Mouse (Mus musculus) neural tube, embryonic 14.5 days (tissue): Measurements from ENCODE around the gene Grin1. TPM values are rescaled to one million over a fixed set of nuclear protein-coding genes. Genes with fewer than 3 reads are reported as not detected.

ENCODE experiments used
- ATAC-seq: fragments of 200-750 bp; cut with Nextera tagmentation; 2 replicates; pipeline ENCODE4 v1.8.0; 2017; ENCODE audit warnings: low read depth, mild to moderate bottlenecking, moderate TSS enrichment, moderate library complexity
- H3K27ac ChIP-seq: fragments of 300-500 bp; sonication (generic); 2 replicates; pipeline ENCODE4 v1.5.1; 2014; ENCODE audit warnings: low read depth, mild to moderate bottlenecking, control low read depth, low read length, moderate library complexity, mixed read lengths
- H3K27me3 ChIP-seq: fragments of 300-500 bp; sonication (generic); 2 replicates; pipeline ENCODE4 v1.6.1; 2014; ENCODE audit warnings: low read length; ENCODE audit not compliant: control insufficient read depth, insufficient read depth
- H3K36me3 ChIP-seq: fragments of 300-500 bp; sonication (generic); 2 replicates; pipeline ENCODE4 v1.6.1; 2014; ENCODE audit warnings: low read length, mixed read lengths; ENCODE audit not compliant: control insufficient read depth, insufficient read depth
- H3K4me1 ChIP-seq: fragments of 300-500 bp; sonication (generic); 2 replicates; pipeline ENCODE4 v1.6.1; 2014; ENCODE audit warnings: low read length; ENCODE audit not compliant: control insufficient read depth, insufficient read depth
- H3K4me2 ChIP-seq: fragments of 300-500 bp; sonication (generic); 2 replicates; pipeline ENCODE4 v1.6.1; 2014; ENCODE audit warnings: mild to moderate bottlenecking, low read depth, low read length, control low read depth
- H3K4me3 ChIP-seq: fragments of 300-500 bp; sonication (generic); 2 replicates; pipeline ENCODE4 v1.5.1; 2014; ENCODE audit warnings: low read depth, low read length, control low read depth, mixed read lengths
- H3K9ac ChIP-seq: fragments of 300-500 bp; sonication (generic); replicated peaks from 2 replicates; pipeline ENCODE4 v1.6.1; 2014; ENCODE audit warnings: low read depth, mild to moderate bottlenecking, control low read depth, low read length, mixed read lengths
- H3K9me3 ChIP-seq: fragments of 300-500 bp; sonication (generic); 2 replicates; pipeline ENCODE4 v1.6.1; 2016; ENCODE audit warnings: low read length; ENCODE audit not compliant: control insufficient read depth
- WGBS: fragments of 180-500 bp; shearing (Covaris S2); extraction: QIAGEN DNeasy Blood & Tissue Kit; methylation state at CpG from one replicate; pipeline ENCODE4 v1.1.7; 2014; 5-methylcytosine and 5-hydroxymethylcytosine counted together
- polyA plus RNA-seq: library from polyadenylated mRNA; unstranded; fragments of >200 nt; fragmentation: Nextera tagmentation; extraction: Ambion mirVana; gene quantifications from 2 replicates; pipeline ENCODE4 v1.2.1, GENCODE M21; 2014

Grin1 gene
- polyA plus RNA-seq, 1 experiment from 2014 or later = 89.4 TPM

DNA sequence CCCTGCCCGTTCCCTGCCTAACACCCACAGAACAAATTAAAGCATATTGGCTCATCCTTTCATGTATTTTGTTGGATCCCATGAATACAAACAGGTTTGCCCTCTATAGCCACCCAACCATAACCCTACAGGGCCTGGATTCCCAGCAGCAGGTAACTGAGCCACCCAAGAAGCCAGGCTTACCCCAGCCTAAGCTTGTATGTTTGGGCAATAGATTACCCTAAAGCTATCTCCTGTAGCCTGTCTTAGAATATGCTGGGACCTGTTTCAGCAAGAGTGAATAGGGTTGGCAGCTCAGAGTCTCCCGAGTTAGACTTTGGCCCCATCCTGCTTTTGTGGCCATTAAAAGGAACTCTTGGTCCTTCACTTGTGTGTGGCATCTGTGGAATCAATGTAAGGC is 33.4 kb downstream of the Grin1 start:
- Histone ChIP-seq H3K9ac (no peak overlapping the region), H3K4me3 (no peak overlapping the region), H3K4me2 (no peak overlapping the region), H3K36me3 (peaks cover 35% of the 10 kb centered on the region), H3K27ac (no peak overlapping the region), H3K4me1 (peaks cover 7% of the 10 kb centered on the region), H3K9me3 (no peaks in the 10 kb centered on the region), H3K27me3 (peaks cover 25% of the 10 kb centered on the region)
- 98% methylated on average over 2 of the region's 2 CpGs for WGBS
- no peak for ATAC-seq

DNA sequence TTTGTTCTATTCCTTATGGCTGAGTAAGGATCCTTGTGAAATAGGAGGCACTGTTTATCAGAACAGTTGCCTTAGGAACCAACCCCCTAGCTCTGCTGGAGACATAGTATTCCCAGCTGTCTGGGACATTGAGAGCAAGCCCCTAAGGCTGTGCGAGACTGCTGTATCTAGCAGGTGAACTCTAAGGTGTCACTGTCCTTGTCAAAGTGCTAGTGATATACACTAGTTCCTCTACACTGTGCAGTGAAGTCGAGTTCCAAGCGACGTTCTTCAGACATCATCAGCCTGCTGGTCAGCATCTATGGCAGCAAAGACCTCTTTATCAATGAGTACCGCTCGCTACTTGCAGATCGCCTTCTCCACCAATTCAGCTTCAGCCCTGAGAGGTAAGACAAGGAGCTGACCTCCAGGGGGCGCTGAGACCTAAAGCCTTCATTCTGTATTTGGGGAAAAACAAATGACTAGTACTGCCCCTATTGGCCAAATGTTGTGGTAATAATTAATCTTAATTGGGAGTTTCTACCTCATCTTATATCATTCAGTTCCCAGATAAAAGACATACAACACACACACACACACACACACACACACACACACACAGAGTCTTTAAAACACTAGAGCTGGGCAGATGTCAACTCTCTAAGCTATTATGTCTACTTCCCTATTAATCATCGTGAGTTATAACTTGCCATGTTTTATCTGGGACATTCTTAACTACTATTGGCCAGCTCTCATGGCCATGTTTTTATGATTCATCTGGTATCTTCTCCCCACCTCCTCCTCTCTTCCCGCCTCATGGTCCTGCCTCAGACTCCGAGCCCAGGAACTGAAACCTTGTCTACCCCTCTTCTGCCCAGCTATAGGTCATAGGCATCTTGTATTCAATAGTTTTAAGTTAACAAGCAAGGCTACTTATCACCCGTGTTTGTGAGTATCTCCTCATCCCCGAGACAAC is 39.8 kb downstream of the Grin1 start:
- peak; percentile 50; the same call in 1 of the 2 replicates for ATAC-seq
- H3K27me3 ChIP-seq = no peaks in the 10 kb centered on the region
- no peak overlapping the region for H3K9ac ChIP-seq
- H3K9me3 ChIP-seq = no peaks in the 10 kb centered on the region
- no peak overlapping the region for H3K4me2 ChIP-seq
- H3K27ac ChIP-seq = no peak overlapping the region
- WGBS = 69% methylated on average over 13 of the region's 13 CpGs
- no peak overlapping the region for H3K4me3 ChIP-seq
- peaks cover 71% of the 10 kb centered on the region for H3K36me3 ChIP-seq
- H3K4me1 ChIP-seq = no peaks in the 10 kb centered on the region

DNA sequence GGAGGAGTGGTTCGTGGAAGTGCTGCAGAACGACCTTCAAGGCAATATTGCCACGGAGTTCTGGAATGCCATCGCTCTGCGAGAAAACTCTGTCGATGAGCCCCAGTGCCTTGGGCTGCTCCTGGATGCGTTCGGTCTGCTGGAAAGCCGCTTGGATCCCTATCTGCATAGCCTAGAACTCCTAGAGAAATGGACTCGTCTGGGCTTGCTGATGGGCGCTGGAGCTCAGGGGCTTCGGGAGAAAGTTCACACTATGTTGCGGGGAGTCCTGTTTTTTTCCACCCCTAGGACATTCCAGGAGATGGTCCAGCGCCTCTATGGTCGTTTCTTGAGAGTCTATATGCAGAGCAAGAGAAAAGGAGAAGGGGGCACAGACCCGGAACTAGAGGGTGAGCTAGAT is 46.0 kb downstream of the Grin1 start:
- peaks cover 22% of the 10 kb centered on the region for H3K4me1 ChIP-seq
- no peak overlapping the region; the same call in 1 of the 2 replicates for H3K27ac ChIP-seq
- H3K4me2 ChIP-seq = peak overlapping the region; percentile 95
- H3K36me3 ChIP-seq = peaks cover 45% of the 10 kb centered on the region
- WGBS = 45% methylated on average over 16 of the region's 16 CpGs
- no peaks in the 10 kb centered on the region for H3K9me3 ChIP-seq
- H3K4me3 ChIP-seq = peak overlapping the region; percentile 86
- no peaks in the 10 kb centered on the region for H3K27me3 ChIP-seq
- ATAC-seq = 0 out of 2 replicates have a peak, but pooled peaks have one; percentile 1
- peak overlapping the region; percentile 76 for H3K9ac ChIP-seq

DNA sequence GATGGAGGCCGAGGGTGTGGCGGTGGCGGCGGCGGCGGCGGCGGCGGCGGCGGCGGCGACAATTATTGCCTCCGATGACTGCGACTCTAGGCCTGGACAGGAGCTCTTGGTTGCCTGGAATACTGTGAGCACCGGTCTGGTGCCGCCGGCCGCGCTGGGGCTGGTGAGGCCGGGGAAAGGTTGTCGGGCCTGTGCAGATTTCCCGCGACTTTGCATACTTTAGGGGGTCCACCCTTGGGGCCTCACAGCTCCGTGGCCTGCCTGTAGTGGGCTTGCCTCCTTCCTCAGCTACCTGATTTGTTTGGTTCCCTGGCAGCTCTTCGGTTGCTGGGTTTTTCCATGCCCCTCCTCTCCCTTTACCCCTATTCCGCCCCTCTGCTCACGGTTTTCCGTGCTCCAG is 46.5 kb downstream of the Grin1 start:
- Histone ChIP-seq H3K36me3 (peaks cover 42% of the 10 kb centered on the region), H3K9me3 (no peaks in the 10 kb centered on the region), H3K9ac (peak overlapping the region; percentile 76), H3K27me3 (no peaks in the 10 kb centered on the region), H3K4me1 (peaks cover 27% of the 10 kb centered on the region), H3K4me3 (peak overlapping the region; percentile 86), H3K27ac (peak overlapping the region; percentile 64), H3K4me2 (peak overlapping the region; percentile 95)
- WGBS = 0% methylated on average over 27 of the region's 29 CpGs
- peak; percentile 54 for ATAC-seq

DNA sequence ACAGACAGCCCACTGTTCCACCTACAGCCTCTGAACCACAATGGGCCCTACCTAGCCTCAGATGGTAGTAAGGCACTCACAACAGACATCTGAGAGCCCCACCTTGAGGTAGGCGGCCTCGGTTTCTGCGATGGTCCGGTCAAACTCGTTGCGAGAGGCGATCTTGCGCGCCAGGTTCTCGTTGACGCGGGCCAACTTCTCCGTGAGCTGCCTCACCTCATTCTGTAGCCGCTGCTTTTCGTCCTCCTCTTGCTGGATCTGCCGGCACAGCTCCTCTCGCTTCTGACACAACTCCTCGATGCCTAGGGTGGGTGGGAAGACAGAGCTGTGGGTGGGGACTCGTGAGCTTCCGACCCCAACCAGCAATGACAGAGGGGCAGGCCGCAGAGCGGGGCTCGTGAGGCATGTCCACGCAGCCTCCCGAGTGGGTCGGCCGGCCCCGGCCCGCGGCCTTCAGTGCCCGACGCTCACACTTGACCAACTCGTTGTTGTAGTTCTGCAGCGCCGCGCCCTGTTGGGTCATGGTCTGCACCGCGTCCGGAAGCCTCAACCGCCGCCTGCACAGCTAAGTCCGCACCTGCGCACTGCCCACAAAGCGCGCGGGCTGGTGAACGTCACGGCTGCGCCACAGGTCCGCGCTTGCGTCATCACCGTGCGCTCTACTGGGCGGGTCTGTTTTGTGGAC is 47.0 kb downstream of the Grin1 start, which contains the start of the genes Ssna1 and Anapc2:
TSS of gene Ssna1 (minus strand) at position 612 of the 685 bp plus-strand sequence.
TSS of gene Anapc2 (plus strand) at position 652 of the 685 bp plus-strand sequence.
- H3K36me3 ChIP-seq = peaks cover 36% of the 10 kb centered on the region
- no peaks in the 10 kb centered on the region for H3K27me3 ChIP-seq
- peaks cover 32% of the 10 kb centered on the region for H3K4me1 ChIP-seq
- under 1% methylated on average over 53 of the region's 55 CpGs for WGBS
- peak within 1 kb of the TSS; percentile 86 for H3K4me3 ChIP-seq
- peak within 1 kb of the TSS; percentile 95 for H3K4me2 ChIP-seq
- H3K9ac ChIP-seq = peak within 1 kb of the TSS; percentile 76
- ATAC-seq = peak; percentile 95
- no peaks in the 10 kb centered on the region for H3K9me3 ChIP-seq
- peak within 1 kb of the TSS; percentile 82 for H3K27ac ChIP-seq

DNA sequence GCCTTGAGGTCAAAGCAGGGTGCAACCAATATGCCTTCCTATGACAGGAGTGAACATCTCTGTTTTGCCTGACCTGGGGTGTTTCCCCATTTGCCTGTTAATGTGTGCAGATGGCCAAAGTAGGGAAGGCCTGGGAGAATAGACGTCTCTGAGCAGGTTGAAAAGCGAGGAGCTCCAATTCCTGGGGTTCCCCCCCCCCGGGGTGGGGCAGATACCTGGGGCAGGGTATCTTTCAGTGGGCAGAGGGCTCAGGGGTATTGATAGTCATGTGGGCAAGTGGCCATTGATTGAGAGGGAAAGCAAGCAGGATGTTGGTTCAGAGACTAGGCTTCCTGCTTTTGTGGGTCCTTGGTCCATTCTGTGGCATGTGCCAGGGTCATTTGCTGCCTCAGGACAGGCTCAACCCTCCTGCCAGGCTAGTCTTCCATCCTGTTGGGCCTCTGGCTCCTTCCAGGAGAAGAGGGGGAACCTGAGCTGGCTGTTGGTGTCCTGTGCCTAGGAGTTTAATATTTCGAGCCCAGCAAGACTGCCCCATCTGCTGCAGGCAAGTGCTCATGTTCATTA is 51.2 kb downstream of the Grin1 start:
- peaks cover 60% of the 10 kb centered on the region for H3K4me1 ChIP-seq
- H3K4me3 ChIP-seq = no peak overlapping the region
- H3K9me3 ChIP-seq = no peaks in the 10 kb centered on the region
- H3K4me2 ChIP-seq = peak overlapping the region; percentile 11; the same call in 1 of the 2 replicates
- WGBS = 73% methylated on average over 4 of the region's 4 CpGs
- peaks cover 16% of the 10 kb centered on the region for H3K36me3 ChIP-seq
- no peaks in the 10 kb centered on the region for H3K27me3 ChIP-seq
- no peak overlapping the region for H3K27ac ChIP-seq
- ATAC-seq = no peak
- H3K9ac ChIP-seq = no peak overlapping the region

DNA sequence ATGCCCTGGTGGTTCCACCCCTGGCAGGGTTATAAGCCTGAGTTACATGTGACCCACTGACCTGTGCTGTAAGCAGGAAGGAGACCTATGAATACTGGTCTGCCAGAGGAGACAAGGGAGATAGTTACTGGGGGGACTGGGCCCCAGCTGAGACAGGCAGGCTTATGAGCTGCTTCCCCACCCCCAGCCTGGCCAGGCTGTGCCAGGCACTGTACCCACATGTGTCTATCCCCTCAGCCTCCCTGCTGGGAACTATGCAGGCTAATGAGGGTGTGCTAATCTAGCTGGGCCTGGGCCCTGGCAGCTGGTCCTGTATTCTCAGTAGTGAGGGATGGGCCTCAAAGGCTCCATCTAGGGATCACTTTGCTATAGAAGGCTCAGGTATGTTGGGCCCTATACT is 51.7 kb downstream of the Grin1 start:
- Histone ChIP-seq H3K36me3 (peaks cover 16% of the 10 kb centered on the region), H3K4me2 (peak overlapping the region; percentile 11; the same call in 1 of the 2 replicates), H3K4me3 (no peak overlapping the region), H3K27me3 (no peaks in the 10 kb centered on the region), H3K27ac (peak overlapping the region; percentile 61; the same call in 1 of the 2 replicates), H3K9ac (no peak overlapping the region), H3K9me3 (no peaks in the 10 kb centered on the region), H3K4me1 (peaks cover 60% of the 10 kb centered on the region)
- no peak for ATAC-seq

DNA sequence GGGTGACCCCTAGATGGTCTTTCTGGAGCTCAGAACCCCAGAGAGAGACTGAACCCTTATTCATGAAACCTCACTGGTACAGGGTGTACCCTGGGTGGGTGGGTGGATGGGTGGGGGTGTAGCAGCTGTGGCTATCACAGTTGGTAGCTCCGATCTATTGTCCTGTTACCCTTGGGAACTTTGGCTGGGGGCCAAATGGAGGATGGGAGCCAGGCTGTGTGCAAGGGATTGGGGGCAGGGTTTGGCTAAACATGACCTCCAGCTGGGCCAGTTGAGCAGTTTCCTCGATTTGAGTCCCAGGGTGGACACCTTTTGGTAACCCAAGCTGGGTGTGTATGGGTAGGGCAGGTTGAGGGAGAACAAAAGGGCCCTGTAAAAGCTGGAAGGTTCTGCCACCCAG is 52.3 kb downstream of the Grin1 start:
- no peaks in the 10 kb centered on the region for H3K9me3 ChIP-seq
- H3K9ac ChIP-seq = peak overlapping the region; percentile 32; the same call in 1 of the 2 replicates
- H3K27ac ChIP-seq = peak overlapping the region; percentile 64
- peaks cover 60% of the 10 kb centered on the region for H3K4me1 ChIP-seq
- H3K27me3 ChIP-seq = no peaks in the 10 kb centered on the region
- peak overlapping the region; percentile 99; the same call in 1 of the 2 replicates for H3K4me2 ChIP-seq
- ATAC-seq = no peak
- peaks cover 16% of the 10 kb centered on the region for H3K36me3 ChIP-seq
- 27% methylated on average over 2 of the region's 2 CpGs for WGBS
- no peak overlapping the region for H3K4me3 ChIP-seq
